Mouse (Mus musculus): ENCODE measurements around the gene St8sia2.

- TF ChIP-seq EP300 (IDR thresholded peaks at IDR 0.05; ENCODE audit: insufficient read depth, low read depth, low read length) (no peak), CTCF (IDR thresholded peaks at IDR 0.05) (peak; percentile 12; the same call in 1 of the 2 replicates), POLR2A (IDR thresholded peaks at IDR 0.05; ENCODE audit: insufficient read depth, low read depth, low read length) (no peak)
These were observed 3.1 kb upstream of the St8sia2 start for GRCm38 (mm10) chr7:74016613-74017012.
